Comparison of ENCODE assay signal across 20 mouse cellular contexts in genomic region chr2:163280636-163281322, GRCm38 (mm10).
DNase-seq lines count a peak whose midpoint lies in the region; ATAC-seq and TF ChIP-seq lines count a peak whose summit lies in the region.
"Had no signal": no experiment of that assay in that cellular context is flagged by ENCODE, and none has a peak within 500 bp of the region (broad histone marks: within the 10 kb centered on the region; RNA-seq: fewer than 3 reads in every experiment).

No protein-coding gene starts in this region.

- ATAC-seq in hindbrain, embryonic 13.5 days (ENCODE audit: low FRiP score): no peak
- ATAC-seq in hindbrain, embryonic 16.5 days: no peak
- peak; percentile 62; the same call in 1 of the 2 replicates for ATAC-seq in stomach, embryonic 14.5 days (ENCODE audit: insufficient number of reproducible peaks, insufficient read depth, low FRiP score, low read depth)
- no peak for ATAC-seq in stomach, postnatal 0 days (ENCODE audit: low FRiP score, low TSS enrichment)
- 0 out of 2 replicates have a peak, but pooled peaks have one; percentile 38 for ATAC-seq in liver, postnatal 0 days
- ATAC-seq: CD4-positive, CD25-positive, alpha-beta regulatory T cell, adult 4 months; forebrain, embryonic 14.5 days; hindbrain, postnatal 0 days had no signal

- peaks cover 26% of the 10 kb centered on the region for H3K4me1 ChIP-seq in hindbrain, embryonic 13.5 days (replicated peaks)
- peaks cover 5% of the 10 kb centered on the region for H3K4me1 ChIP-seq in hindbrain, embryonic 16.5 days (ENCODE audit: control insufficient read depth, insufficient read depth, low read depth, low read length)
- 0 out of 2 replicates have a peak, but pooled peaks cover 3% of the 10 kb centered on the region for H3K4me1 ChIP-seq in stomach, embryonic 14.5 days (ENCODE audit: control insufficient read depth, insufficient read depth, low read length)
- no peaks in the 10 kb centered on the region for H3K4me1 ChIP-seq in stomach, postnatal 0 days (replicated peaks; ENCODE audit: control insufficient read depth, insufficient read depth)
- no peaks in the 10 kb centered on the region for H3K4me1 ChIP-seq in liver, postnatal 0 days (ENCODE audit: insufficient read depth)

- no peak overlapping the region for H3K9ac ChIP-seq in hindbrain, embryonic 13.5 days
- no peak overlapping the region for H3K9ac ChIP-seq in hindbrain, embryonic 16.5 days (ENCODE audit: low read depth, low read length)
- H3K9ac ChIP-seq in stomach, embryonic 14.5 days (replicated peaks; ENCODE audit: low read depth, low read length): no peak overlapping the region
- H3K9ac ChIP-seq in stomach, postnatal 0 days (ENCODE audit: low read length): no peak overlapping the region
- no peak overlapping the region for H3K9ac ChIP-seq in liver, postnatal 0 days (replicated peaks)
- H3K9ac ChIP-seq: embryonic facial prominence, embryonic 13.5 days; heart, embryonic 13.5 days had no signal

- no peak for TF ChIP-seq EP300 in stomach, postnatal 0 days (optimal IDR thresholded peaks at IDR 0.05)
- TF ChIP-seq EP300 in liver, postnatal 0 days (IDR thresholded peaks at IDR 0.05; ENCODE audit: low read depth): no peak

- no peaks in the 10 kb centered on the region for H3K9me3 ChIP-seq in hindbrain, embryonic 13.5 days
- no peaks in the 10 kb centered on the region for H3K9me3 ChIP-seq in hindbrain, embryonic 16.5 days (ENCODE audit: control insufficient read depth, low read length)
- no peaks in the 10 kb centered on the region for H3K9me3 ChIP-seq in stomach, embryonic 14.5 days (ENCODE audit: control insufficient read depth, low read depth, low read length)
- no peaks in the 10 kb centered on the region for H3K9me3 ChIP-seq in stomach, postnatal 0 days (ENCODE audit: control insufficient read depth, low read length)
- H3K9me3 ChIP-seq in liver, postnatal 0 days (ENCODE audit: low read length): no peaks in the 10 kb centered on the region
- H3K9me3 ChIP-seq: embryonic facial prominence, embryonic 13.5 days; heart, embryonic 13.5 days had no signal

- TF ChIP-seq CTCF in stomach, postnatal 0 days (IDR thresholded peaks at IDR 0.05; ENCODE audit: low read depth): no peak
- no peak for TF ChIP-seq CTCF in liver, postnatal 0 days (IDR thresholded peaks at IDR 0.05; ENCODE audit: low read depth)

- H3K4me3 ChIP-seq in hindbrain, embryonic 13.5 days: no peak overlapping the region
- no peak overlapping the region for H3K4me3 ChIP-seq in hindbrain, embryonic 16.5 days (ENCODE audit: low read length)
- no peak overlapping the region for H3K4me3 ChIP-seq in stomach, embryonic 14.5 days (ENCODE audit: low read depth, low read length)
- H3K4me3 ChIP-seq in stomach, postnatal 0 days (ENCODE audit: low read depth, low read length): no peak overlapping the region
- no peak overlapping the region for H3K4me3 ChIP-seq in liver, postnatal 0 days (ENCODE audit: low read depth, low read length)
- H3K4me3 ChIP-seq: embryonic facial prominence, embryonic 13.5 days; heart, embryonic 13.5 days had no signal

- 0 out of 2 replicates have a peak overlapping the region, but pooled peaks have one; percentile 9 for H3K27ac ChIP-seq in hindbrain, embryonic 13.5 days
- no peak overlapping the region for H3K27ac ChIP-seq in hindbrain, embryonic 16.5 days (ENCODE audit: low read depth, low read length)
- H3K27ac ChIP-seq in stomach, embryonic 14.5 days (ENCODE audit: low read length): no peak overlapping the region
- no peak overlapping the region for H3K27ac ChIP-seq in stomach, postnatal 0 days (replicated peaks)
- no peak overlapping the region for H3K27ac ChIP-seq in liver, postnatal 0 days (ENCODE audit: low read depth)
- H3K27ac ChIP-seq: embryonic facial prominence, embryonic 13.5 days; heart, embryonic 13.5 days; hindbrain, postnatal 0 days had no signal

- no peaks in the 10 kb centered on the region for H3K36me3 ChIP-seq in hindbrain, embryonic 13.5 days
- H3K36me3 ChIP-seq in hindbrain, embryonic 16.5 days (ENCODE audit: control insufficient read depth, insufficient read depth, low read length): no peaks in the 10 kb centered on the region
- no peaks in the 10 kb centered on the region for H3K36me3 ChIP-seq in stomach, embryonic 14.5 days (ENCODE audit: control insufficient read depth, insufficient read depth, low read length)
- no peaks in the 10 kb centered on the region for H3K36me3 ChIP-seq in stomach, postnatal 0 days (ENCODE audit: control insufficient read depth, insufficient read depth, low read length)
- no peaks in the 10 kb centered on the region for H3K36me3 ChIP-seq in liver, postnatal 0 days (replicated peaks; ENCODE audit: insufficient read depth, low read length)
- H3K36me3 ChIP-seq: embryonic facial prominence, embryonic 13.5 days; heart, embryonic 13.5 days had no signal

- WGBS in hindbrain, embryonic 13.5 days: 67% methylated on average over 15 of the region's 23 CpGs
- 62% methylated on average over 16 of the region's 23 CpGs for WGBS in hindbrain, embryonic 16.5 days
- WGBS in stomach, embryonic 14.5 days: 60% methylated on average over 16 of the region's 23 CpGs
- 55% methylated on average over 16 of the region's 23 CpGs for WGBS in stomach, postnatal 0 days
- WGBS in liver, postnatal 0 days (ENCODE audit: insufficient replicate concordance): 55% methylated on average over 16 of the region's 23 CpGs

- DNase-seq in adrenal gland, adult 2 months: peak; percentile 15
- DNase-seq in adrenal gland, adult 8-10 months: no peak
- no peak for DNase-seq in stomach, postnatal 0 days (ENCODE audit: low spot score)
- DNase-seq in liver, postnatal 0 days: no peak
- DNase-seq in cerebellum, adult 9-11 months: no peak
- DNase-seq: B cell, adult 2 months; cerebellum, adult 2 months; cerebellum, postnatal 14 days; embryo, embryonic 11 days; gastrocnemius, postnatal 36 days; heart, adult 11 months; heart, postnatal 36 days had no signal

- peaks cover 27% of the 10 kb centered on the region for H3K27me3 ChIP-seq in hindbrain, embryonic 13.5 days
- H3K27me3 ChIP-seq in hindbrain, embryonic 16.5 days (replicated peaks; ENCODE audit: control insufficient read depth, insufficient read depth, low read length): peaks cover 4% of the 10 kb centered on the region
- H3K27me3 ChIP-seq in stomach, embryonic 14.5 days (ENCODE audit: control insufficient read depth, insufficient read depth, low read length): 0 out of 2 replicates have a peak, but pooled peaks cover 2% of the 10 kb centered on the region
- H3K27me3 ChIP-seq in stomach, postnatal 0 days (ENCODE audit: control insufficient read depth, insufficient read depth, low read length): no peaks in the 10 kb centered on the region
- H3K27me3 ChIP-seq in liver, postnatal 0 days (ENCODE audit: insufficient read depth, low read length): no peaks in the 10 kb centered on the region
- H3K27me3 ChIP-seq: heart, embryonic 13.5 days had no signal

- H3K4me2 ChIP-seq in hindbrain, embryonic 13.5 days: no peak overlapping the region
- no peak overlapping the region for H3K4me2 ChIP-seq in hindbrain, embryonic 16.5 days (ENCODE audit: low read length)
- no peak overlapping the region for H3K4me2 ChIP-seq in stomach, embryonic 14.5 days (replicated peaks; ENCODE audit: low read depth, low read length)
- H3K4me2 ChIP-seq in stomach, postnatal 0 days (replicated peaks; ENCODE audit: low read depth): no peak overlapping the region
- no peak overlapping the region for H3K4me2 ChIP-seq in liver, postnatal 0 days (ENCODE audit: low read depth, low read length)
- H3K4me2 ChIP-seq: embryonic facial prominence, embryonic 13.5 days; heart, embryonic 13.5 days had no signal

Comparison
In these comparisons a context has a peak if more than half of its experiments do, and no peak if none do; other contexts are left out.
1. ATAC-seq: peak in stomach, embryonic 14.5 days (single experiment) and liver, postnatal 0 days (single experiment); none in hindbrain, embryonic 13.5 days (single experiment), hindbrain, embryonic 16.5 days (single experiment) and stomach, postnatal 0 days (single experiment).